Mouse (Mus musculus) forebrain, embryonic 16.5 days (tissue): ENCODE measurements around the gene Flvcr2. TPM values are rescaled to one million over a fixed set of nuclear protein-coding genes. Genes with fewer than 3 reads are reported as not detected.
A peak's percentile ranks its signal among the peaks of the same experiment; 100 is the strongest.
"Not testable (repeated sequence)": the region's sequence is repeated elsewhere in the genome, so short reads cannot be mapped to it uniquely, and the experiment has no call there.

Experiments used
- ATAC-seq: fragments of 200-750 bp; cut with Nextera tagmentation; 2 replicates; pipeline ENCODE4 v1.8.0; 2017; ENCODE audit warnings: mild to moderate bottlenecking, moderate library complexity
- H3K27ac ChIP-seq: fragments of 300-500 bp; sonication (generic); 2 replicates; pipeline ENCODE4 v1.5.1; 2014; ENCODE audit warnings: low read length, control low read depth
- H3K27me3 ChIP-seq: fragments of 300-500 bp; sonication (generic); replicated peaks from 2 replicates; pipeline ENCODE4 v1.6.1; 2014; ENCODE audit warnings: low read length; ENCODE audit not compliant: control insufficient read depth, insufficient read depth
- H3K36me3 ChIP-seq: fragments of 300-500 bp; sonication (generic); 2 replicates; pipeline ENCODE4 v1.6.1; 2014; ENCODE audit not compliant: control insufficient read depth, insufficient read depth
- H3K4me1 ChIP-seq: fragments of 300-500 bp; sonication (generic); replicated peaks from 2 replicates; pipeline ENCODE4 v1.6.1; 2014; ENCODE audit warnings: low read length; ENCODE audit not compliant: control insufficient read depth, insufficient read depth
- H3K4me2 ChIP-seq: fragments of 300-500 bp; sonication (generic); 2 replicates; pipeline ENCODE4 v1.6.1; 2014; ENCODE audit warnings: mild to moderate bottlenecking, low read length, control low read depth
- H3K4me3 ChIP-seq: fragments of 300-500 bp; sonication (generic); replicated peaks from 2 replicates; pipeline ENCODE4 v1.5.1; 2014; ENCODE audit warnings: mild to moderate bottlenecking, low read length, control low read depth
- H3K9ac ChIP-seq: fragments of 300-500 bp; sonication (generic); replicated peaks from 2 replicates; pipeline ENCODE4 v1.6.1; 2014; ENCODE audit warnings: low read depth, low read length, control low read depth
- H3K9me3 ChIP-seq: fragments of 300-500 bp; sonication (generic); 2 replicates; pipeline ENCODE4 v1.6.1; 2016; ENCODE audit warnings: low read length; ENCODE audit not compliant: control insufficient read depth
- WGBS: fragments of 180-500 bp; shearing (Covaris S2); extraction: QIAGEN DNeasy Blood & Tissue Kit; methylation state at CpG from one replicate; pipeline ENCODE4 v1.1.7; 2014; 5-methylcytosine and 5-hydroxymethylcytosine counted together
- polyA plus RNA-seq: library from polyadenylated mRNA; unstranded; fragments of >200 nt; fragmentation: Nextera tagmentation; extraction: Ambion mirVana; gene quantifications from 2 replicates; pipeline ENCODE4 v1.2.1, GENCODE M21; 2015

Flvcr2 gene
- polyA plus RNA-seq = 4.2 and 4.9 TPM in 2 replicates

DNA sequence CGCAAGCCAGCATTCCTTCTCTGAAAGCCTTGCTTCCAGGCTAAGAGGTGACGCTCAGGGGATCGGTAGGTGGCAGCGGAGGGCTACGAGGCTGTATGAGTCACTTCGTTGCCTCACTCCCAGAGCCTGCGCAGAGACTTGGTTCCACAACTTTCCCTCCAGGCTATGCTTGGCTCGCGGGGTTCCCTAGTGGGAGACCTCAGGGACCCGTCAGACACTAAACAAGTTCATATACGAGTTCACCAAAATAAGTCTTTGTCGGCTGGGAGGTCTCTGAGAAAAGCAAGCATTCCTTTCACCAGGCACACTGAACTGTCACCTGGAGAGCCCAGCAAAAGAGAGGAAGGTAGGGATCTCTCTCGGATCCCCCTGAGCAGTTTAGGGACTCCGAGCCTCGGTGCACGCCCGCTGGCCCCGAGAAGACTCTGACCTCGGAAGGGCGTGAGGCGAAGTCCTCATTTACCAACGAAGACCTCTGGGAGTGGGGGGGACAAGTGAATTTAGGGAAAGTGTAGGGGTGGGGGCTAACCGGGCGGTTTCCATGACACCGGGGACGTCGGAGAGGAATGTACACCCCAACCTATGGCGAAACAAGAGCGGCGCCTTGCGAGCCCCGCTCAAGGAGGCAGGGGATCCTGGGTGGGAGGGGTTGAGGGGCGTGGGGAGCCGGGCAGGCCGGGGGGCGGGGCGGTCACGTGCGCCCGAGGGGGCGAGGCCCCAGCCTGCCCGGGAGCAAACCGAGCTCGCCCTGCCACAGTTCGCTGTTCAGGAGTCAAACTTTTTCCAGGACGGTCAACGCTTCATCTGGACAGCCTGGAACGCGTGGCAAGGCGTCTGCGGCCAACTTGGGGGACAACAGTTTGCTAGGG lies at the start of gene Flvcr2:
Gene Flvcr2, plus strand, starts transcription at position 713 of the 869 bp plus-strand sequence.
- under 1% methylated on average over 51 of the region's 51 CpGs for WGBS
- Histone ChIP-seq H3K9me3 (no peaks in the 10 kb centered on the region), H3K36me3 (no peaks in the 10 kb centered on the region), H3K4me3 (peak within 1 kb of the TSS; percentile 45), H3K4me1 (peaks cover 15% of the 10 kb centered on the region), H3K27me3 (peaks cover 9% of the 10 kb centered on the region), H3K27ac (no peak within 1 kb of the TSS), H3K4me2 (peak within 1 kb of the TSS; percentile 96), H3K9ac (peak within 1 kb of the TSS; percentile 15)
- peak; percentile 85 for ATAC-seq

DNA sequence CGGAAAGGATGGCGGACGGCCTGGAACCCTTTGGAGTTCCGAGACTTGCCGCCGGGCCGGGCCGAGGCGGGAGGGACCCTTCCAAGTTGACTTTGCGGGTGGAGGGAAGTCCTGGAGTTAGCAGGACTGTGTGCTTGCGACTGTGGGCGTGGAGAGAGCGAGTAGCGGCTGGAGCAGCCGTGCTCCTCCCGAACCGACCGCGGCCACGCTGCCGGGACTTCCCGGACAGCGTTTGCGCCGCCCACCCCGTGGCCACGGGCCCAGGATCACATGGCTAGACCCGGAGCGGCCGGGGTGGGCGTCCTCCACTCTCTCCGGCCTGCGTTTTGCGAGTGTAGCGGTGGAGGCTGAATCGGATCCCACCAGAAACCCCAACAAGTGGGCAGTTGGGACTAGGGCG lies 48.2 kb upstream of the Flvcr2 start:
- WGBS = 29% methylated on average over 8 of the region's 37 CpGs
- not testable (repeated sequence) for H3K27me3 ChIP-seq, H3K36me3 ChIP-seq, H3K4me3 ChIP-seq, H3K9me3 ChIP-seq, H3K27ac ChIP-seq, H3K9ac ChIP-seq, H3K4me1 ChIP-seq
- peak; percentile 77 for ATAC-seq
- peak overlapping the region; percentile 19; the same call in 1 of the 2 replicates for H3K4me2 ChIP-seq

DNA sequence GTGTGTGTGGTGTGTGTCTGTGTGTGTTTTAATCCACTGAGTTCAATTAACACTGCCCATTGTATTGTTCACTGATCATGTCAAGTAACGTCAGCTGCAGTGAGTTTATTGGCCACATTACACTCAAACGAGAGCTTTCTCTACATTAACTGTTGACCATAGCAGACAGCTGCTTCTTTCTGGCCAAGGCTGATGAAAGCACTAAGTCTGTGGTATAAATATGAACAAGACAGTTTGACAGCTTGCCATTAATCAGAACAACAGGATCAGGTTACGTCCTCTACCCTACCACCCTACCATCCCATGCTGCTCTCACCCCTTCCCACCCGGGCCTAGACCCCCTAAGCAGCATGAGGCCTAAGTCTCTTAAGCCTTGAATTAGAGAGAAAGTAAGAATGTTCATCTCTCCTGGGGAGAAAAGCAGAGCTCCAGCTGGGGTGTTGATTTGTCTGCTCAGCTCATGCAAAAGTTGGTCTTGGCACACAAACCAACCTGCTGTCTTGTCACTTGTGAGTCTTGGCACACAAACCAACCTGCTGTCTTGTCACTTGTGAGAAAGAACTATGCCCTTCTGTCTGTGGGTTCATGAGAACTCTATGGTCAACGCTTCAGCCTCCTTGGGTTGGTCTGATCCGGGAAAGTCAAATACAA lies 46.0 kb upstream of the Flvcr2 start:
- Histone ChIP-seq H3K9ac (no peak overlapping the region), H3K4me1 (peaks cover 4% of the 10 kb centered on the region; the same call in 1 of the 2 replicates), H3K4me2 (no peak overlapping the region), H3K36me3 (no peaks in the 10 kb centered on the region), H3K9me3 (no peaks in the 10 kb centered on the region), H3K27me3 (no peaks in the 10 kb centered on the region; the same call in 1 of the 2 replicates), H3K27ac (no peak overlapping the region), H3K4me3 (no peak overlapping the region)
- no peak for ATAC-seq
- WGBS = 56% methylated on average over 6 of the region's 6 CpGs

DNA sequence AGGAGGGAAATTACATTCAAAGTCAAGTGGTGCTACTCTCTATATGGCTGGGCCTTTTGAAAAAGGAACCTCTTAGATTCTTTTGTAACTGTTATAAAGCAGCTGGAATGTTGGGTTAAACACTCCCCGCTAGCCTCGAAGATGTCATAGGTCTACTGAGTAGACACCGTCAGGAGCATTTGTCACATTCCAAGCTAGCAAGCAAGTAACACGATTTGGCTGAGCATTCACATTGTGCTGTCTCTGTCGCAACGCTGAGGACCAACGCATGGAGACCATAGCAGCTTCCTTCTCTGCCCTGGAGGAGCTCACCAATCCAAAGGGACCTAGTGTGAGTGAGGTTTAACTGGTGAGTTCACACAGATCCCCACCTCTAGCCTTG lies 45.5 kb upstream of the Flvcr2 start:
- H3K9me3 ChIP-seq = no peaks in the 10 kb centered on the region
- ATAC-seq = no peak
- H3K36me3 ChIP-seq = no peaks in the 10 kb centered on the region
- no peaks in the 10 kb centered on the region; the same call in 1 of the 2 replicates for H3K27me3 ChIP-seq
- H3K4me1 ChIP-seq = peaks cover 9% of the 10 kb centered on the region
- no peak overlapping the region for H3K4me3 ChIP-seq
- WGBS = 82% methylated on average over 7 of the region's 7 CpGs
- no peak overlapping the region for H3K4me2 ChIP-seq
- H3K27ac ChIP-seq = no peak overlapping the region
- H3K9ac ChIP-seq = no peak overlapping the region

DNA sequence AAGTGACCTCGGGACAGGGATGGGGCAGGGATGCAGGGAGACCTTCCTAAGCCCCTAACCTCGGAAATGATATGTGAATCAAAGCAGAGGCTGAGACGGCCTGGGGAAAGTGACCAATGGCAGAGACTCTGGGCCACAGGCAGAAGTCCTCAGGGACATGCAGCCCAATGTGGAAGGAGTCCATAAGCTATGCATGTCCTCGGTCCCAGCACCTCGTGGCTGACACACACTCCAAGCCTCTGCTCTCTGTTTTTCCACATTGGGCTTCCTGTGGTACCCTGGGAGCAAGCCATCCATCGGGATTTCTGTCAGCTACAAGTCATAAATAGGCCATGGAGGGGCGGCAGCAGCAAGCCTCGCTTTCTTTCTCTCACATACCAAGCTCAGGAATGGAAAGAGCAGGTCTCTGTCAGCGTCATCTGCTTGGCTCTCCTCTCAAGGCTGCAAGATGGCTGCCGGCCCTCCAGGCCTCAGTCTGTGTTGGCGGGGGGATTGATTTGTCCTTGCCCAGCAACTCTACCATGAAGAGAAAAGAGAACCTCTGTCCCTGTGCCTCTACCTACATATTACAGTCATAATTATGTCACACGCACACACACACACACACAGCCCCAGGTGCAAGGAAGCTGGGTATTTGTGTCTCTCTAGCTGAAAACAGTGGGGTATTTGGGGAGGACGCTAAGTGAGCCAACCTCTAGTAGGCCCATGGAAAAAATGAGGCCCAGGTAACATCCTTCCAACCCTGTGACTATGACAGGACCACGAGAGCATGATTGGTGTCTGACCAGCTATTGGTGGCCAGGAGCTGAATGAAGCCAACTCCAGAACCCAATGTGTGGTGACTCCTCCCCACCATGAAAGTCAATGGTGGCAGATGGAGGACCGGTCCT lies 43.9 kb upstream of the Flvcr2 start:
- no peak overlapping the region for H3K4me3 ChIP-seq
- no peaks in the 10 kb centered on the region; the same call in 1 of the 2 replicates for H3K27me3 ChIP-seq
- H3K4me1 ChIP-seq = peaks cover 12% of the 10 kb centered on the region
- WGBS = 81% methylated on average over 15 of the region's 15 CpGs
- H3K36me3 ChIP-seq = no peaks in the 10 kb centered on the region
- H3K9ac ChIP-seq = no peak overlapping the region
- no peak overlapping the region for H3K27ac ChIP-seq
- no peak for ATAC-seq
- H3K9me3 ChIP-seq = no peaks in the 10 kb centered on the region
- no peak overlapping the region for H3K4me2 ChIP-seq

DNA sequence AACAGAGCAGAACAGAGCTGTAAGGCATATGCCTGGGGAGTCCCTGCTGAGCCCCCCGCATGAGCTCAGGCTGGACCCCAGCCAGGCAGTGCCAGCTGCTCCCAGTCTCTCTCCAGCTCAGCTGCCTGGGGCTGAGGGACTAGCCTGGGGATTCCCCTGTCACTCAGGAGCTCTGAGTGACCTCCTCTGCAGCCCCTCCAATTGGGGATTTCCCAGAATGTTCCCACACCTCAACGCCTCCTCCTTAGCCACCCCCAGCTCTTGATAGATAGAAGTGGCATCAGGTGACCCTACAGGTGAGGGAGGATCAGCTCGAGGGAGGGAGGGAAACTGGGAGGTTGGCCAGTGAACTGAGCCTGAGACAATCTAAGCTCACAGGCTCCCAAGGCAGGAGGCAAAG lies 42.8 kb upstream of the Flvcr2 start:
- H3K27ac ChIP-seq = no peak overlapping the region
- no peak for ATAC-seq
- WGBS = 62% methylated on average over 3 of the region's 3 CpGs
- no peak overlapping the region for H3K4me2 ChIP-seq
- no peaks in the 10 kb centered on the region for H3K36me3 ChIP-seq
- H3K4me1 ChIP-seq = peaks cover 12% of the 10 kb centered on the region
- no peaks in the 10 kb centered on the region for H3K9me3 ChIP-seq
- no peak overlapping the region for H3K4me3 ChIP-seq
- H3K27me3 ChIP-seq = no peaks in the 10 kb centered on the region; the same call in 1 of the 2 replicates
- H3K9ac ChIP-seq = no peak overlapping the region

DNA sequence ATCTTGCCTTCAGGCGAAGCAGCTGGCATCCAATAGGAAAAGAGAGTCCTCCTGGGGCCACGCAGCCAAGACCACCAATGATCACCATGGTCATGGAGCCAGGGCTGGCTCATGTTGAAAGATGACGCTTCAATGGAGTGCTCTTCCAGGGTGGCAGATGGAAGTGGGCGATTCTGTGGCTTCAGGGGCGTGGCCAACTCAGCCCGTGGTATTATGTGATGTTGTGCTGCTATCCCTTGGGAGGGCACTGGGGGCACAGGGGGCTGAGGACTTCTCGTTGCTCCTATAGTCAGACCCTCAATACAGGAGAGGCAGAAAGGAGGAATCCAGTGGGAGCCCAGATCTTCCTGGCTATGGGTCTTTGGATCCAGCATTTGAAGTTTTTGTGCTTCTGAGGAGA lies 41.8 kb upstream of the Flvcr2 start:
- peaks cover 12% of the 10 kb centered on the region for H3K4me1 ChIP-seq
- no peak overlapping the region for H3K27ac ChIP-seq
- H3K9ac ChIP-seq = no peak overlapping the region
- 70% methylated on average over 7 of the region's 7 CpGs for WGBS
- ATAC-seq = no peak
- no peaks in the 10 kb centered on the region for H3K9me3 ChIP-seq
- no peaks in the 10 kb centered on the region; the same call in 1 of the 2 replicates for H3K27me3 ChIP-seq
- H3K4me3 ChIP-seq = no peak overlapping the region
- no peaks in the 10 kb centered on the region for H3K36me3 ChIP-seq
- H3K4me2 ChIP-seq = no peak overlapping the region

DNA sequence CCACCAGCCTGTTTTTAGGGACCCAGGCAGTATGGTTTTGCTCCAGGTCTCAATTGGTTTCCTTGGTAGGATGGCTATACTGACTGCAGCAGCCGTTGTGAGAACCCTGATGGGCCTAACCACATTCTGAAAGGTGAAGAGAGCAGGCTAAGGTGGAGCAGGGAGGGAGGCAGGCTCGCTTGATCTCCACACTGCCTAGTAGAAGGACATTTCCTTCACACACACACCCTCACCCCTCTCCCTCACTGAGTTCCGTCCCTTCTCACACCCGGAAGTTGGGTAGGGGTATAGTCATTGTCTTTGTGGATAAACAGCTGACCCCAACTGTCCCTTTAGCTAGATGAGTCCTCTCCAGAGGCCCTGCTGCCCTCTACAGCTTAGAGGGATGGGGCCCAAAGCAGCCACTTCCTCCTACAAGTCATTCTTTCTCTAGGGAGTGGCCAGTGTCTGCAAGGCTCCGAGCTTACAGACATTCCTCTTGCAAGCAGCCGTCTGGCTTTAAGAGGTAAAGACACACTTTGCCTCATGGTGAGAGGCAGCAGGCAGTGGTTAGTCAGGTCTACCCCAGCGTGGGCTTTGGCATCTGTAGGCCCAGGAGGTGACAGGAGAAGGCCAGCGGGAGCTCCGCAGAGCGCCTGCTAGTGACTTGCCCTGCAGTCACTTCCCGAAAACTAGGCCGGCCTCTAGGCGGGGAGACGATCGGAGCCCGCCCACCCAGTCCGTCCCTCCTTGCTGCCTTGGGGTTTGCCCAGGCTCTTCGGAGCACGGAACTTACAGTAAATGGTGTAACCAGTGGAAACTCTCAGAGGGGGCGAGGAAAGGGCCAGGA lies 41.1 kb upstream of the Flvcr2 start:
- ATAC-seq = no peak; the same call in 1 of the 2 replicates
- Histone ChIP-seq H3K36me3 (no peaks in the 10 kb centered on the region), H3K9ac (peak overlapping the region; percentile 37), H3K9me3 (no peaks in the 10 kb centered on the region), H3K4me1 (peaks cover 12% of the 10 kb centered on the region), H3K4me3 (peak overlapping the region; percentile 27), H3K4me2 (peak overlapping the region; percentile 51), H3K27me3 (no peaks in the 10 kb centered on the region; the same call in 1 of the 2 replicates), H3K27ac (no peak overlapping the region)
- 15% methylated on average over 20 of the region's 20 CpGs for WGBS
